Mouse (Mus musculus) spleen, postnatal 4 days (tissue): Measurements from ENCODE around the gene Dgkb.

Experiments
- DNase-seq, 2 experiments: peaks; one replicate each; pipeline ENCODE4 v3.0.0; 2022; ENCODE audit warnings: low spot score in 2 of 2

The Dgkb gene

GRCm38 (mm10) chr12:38371597-38371996 is 554.1 kb downstream of the Dgkb start:
- DNase-seq: no peak

DNA sequence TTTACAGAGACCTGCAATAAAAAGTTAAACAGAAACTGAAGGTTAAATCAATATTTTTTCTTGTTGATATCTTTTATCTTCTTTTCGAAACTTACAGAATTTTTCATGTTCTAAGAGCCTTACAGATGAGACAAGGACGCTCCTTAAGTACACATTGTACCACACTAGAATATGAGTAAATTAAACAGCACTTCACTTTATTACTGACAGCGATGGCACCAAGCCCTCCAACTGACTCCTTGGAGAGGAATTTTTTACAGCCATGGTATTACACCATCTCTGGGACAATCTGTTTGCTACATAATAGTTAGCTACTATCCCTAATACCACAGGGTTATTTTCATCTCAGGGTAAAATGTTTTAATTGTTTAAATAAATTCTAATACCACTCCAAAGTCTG is 556.6 kb downstream of the Dgkb start:
- DNase-seq: no peak

- DNase-seq: no peak
These were observed 568.4 kb downstream of the Dgkb start for GRCm38 (mm10) chr12:38385942-38386341.

GRCm38 (mm10) chr12:38386991-38387390 is 569.5 kb downstream of the Dgkb start:
- no peak for DNase-seq

DNA sequence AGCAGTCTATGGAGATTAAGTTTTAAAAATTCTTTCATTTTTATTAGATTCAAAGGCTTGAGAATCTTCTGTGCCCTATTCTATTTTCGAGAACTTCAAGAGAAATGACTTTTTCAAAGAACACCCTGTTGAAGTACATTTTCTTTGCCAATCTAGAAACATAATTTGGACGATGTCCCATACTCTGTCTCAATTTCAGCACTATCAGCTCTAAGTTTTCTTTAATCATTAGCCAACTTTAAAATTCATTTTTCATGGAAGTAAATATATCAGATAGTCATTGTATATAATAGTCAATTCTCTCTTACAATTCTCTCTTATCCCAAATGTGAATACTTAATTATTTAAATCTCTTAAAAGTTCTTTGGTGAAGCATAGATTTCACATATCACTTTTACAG is 570.1 kb downstream of the Dgkb start:
- DNase-seq: no peak

GRCm38 (mm10) chr12:38388243-38388642 is 570.7 kb downstream of the Dgkb start:
- DNase-seq: no peak

- DNase-seq: no peak
These were observed 580.3 kb downstream of the Dgkb start for GRCm38 (mm10) chr12:38397754-38398312.

DNA sequence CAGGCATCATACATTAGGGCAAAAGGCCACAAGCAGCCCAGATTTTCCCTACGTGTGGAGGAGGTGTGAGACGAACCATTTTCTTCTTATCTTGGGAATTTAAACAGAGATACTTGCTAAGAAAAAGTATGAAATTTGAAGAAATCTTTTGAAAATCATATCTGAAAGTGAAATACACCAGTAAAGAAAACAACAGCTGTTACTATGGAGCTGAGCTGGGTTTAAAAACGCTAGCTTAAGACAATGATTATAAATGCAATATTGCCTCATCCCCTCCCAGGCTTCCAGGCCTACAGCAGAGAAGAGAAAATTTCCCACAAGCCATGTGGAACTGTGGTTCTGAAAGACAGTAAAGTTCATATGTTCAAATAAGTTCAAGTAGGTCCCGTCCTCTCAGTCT is 582.6 kb downstream of the Dgkb start:
- DNase-seq: no peak

DNA sequence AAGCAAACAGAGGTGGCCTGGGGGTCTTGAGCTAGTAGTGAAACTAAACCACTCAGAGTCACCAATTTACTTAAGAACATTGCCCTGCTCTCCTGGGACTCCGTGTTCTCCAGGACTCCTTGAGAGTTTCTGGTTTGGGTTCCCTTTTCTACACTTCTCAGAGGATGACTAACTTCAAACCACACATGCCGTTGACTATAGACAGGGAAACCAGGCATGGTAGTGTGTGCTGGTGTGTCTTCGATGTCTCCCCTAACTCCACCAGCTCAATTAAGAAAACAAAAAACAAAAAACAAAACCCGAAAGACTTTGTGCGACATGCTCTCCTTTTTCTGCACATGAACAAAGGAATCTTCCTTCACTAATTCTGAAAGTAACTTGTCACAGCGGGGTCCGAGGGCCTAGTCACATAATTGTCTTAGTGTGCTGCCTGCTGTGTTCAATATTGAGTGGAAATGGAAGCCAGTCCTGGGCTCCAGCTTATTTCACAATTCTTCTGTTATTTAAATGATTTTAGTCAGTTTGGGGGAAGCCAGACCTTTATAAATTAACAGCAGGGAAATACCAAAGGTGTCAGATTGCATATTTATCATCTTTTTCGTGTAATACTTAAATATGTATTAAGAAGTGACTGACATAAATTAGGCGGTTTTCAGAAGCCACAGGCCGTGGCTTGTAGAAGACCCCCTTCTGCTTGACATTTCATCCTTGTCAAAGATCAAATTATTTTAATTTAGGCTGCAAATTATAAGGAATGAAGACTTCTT is 618.0 kb downstream of the Dgkb start:
- DNase-seq: no peak

GRCm38 (mm10) chr12:38436131-38436436 is 618.6 kb downstream of the Dgkb start:
- DNase-seq: no peak

DNA sequence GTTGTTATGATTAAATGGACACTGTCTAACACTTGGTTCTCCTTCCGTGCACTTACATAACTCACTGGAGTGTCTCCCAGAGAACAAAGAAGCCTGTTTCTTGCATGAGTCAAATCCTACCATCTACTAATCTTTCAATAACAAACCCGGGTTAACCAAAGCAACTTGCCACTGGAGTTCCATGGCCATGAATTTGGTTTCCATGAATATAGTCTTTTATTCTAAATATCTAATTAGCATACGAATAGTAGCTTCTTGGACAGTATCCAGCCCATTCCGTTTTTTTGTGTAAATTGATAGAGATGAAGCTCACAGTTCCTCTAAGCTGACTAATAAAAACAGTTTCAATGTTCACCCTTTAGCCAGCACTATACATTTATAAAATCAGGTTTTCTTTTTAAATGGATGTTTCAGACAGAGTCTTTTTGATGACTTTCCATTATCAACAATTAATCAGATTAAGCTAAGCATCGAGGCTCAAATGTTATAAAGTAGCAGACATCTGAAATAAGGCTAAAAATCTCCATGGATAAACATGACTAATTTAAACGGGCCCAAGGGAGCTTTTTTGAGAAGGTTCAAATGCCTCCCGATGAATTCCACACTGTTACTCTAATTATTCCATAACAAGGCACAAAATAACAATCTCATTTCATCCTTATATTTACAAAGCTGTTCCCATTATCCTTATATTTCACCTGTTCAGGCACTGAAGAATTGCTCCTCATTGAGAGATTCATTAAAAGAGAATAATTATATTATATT is 633.0 kb downstream of the Dgkb start:
- no peak for DNase-seq

- no peak for DNase-seq
These were observed 634.2 kb downstream of the Dgkb start for GRCm38 (mm10) chr12:38451677-38452076.

DNA sequence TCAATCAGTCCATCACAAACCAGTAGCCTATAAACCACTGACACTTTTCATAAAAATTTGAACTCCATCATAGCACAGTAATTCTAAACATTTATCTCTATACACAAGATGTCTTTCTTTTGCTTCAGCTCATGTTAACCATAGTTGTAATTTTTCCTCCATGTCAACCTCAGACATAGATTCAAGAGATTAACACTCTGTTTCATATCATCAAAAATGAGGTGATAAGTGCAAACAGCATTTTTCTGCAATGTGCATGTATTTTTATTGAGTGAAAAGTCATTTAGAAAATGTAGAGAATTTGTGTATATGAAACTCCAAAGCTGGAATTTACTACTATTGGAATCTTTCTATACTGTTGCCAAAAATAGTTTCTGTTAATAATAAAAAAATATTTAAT is 650.7 kb downstream of the Dgkb start:
- no peak for DNase-seq

GRCm38 (mm10) chr12:38468605-38469004 is 651.1 kb downstream of the Dgkb start:
- DNase-seq: no peak

DNA sequence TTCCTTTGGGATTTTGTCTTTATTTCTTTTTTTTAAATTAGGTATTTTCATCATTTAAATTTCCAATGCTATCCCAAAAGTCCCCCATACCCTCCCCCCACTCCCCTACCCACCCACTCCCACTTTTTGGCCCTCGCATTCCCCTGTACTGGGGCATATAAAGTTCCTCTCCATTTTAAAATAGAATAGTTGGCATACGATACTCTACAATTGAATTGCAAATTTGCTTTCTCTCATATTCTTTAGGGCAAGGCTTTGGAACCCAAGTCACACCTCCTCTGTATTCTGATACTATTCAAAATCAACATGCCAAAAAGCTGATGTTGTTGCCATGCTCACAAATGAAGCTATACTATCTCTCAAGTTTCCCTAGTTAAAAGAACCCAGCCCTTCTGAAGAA is 679.7 kb downstream of the Dgkb start:
- DNase-seq: no peak

- DNase-seq: no peak
These were observed 683.4 kb downstream of the Dgkb start for GRCm38 (mm10) chr12:38500931-38501330.

DNA sequence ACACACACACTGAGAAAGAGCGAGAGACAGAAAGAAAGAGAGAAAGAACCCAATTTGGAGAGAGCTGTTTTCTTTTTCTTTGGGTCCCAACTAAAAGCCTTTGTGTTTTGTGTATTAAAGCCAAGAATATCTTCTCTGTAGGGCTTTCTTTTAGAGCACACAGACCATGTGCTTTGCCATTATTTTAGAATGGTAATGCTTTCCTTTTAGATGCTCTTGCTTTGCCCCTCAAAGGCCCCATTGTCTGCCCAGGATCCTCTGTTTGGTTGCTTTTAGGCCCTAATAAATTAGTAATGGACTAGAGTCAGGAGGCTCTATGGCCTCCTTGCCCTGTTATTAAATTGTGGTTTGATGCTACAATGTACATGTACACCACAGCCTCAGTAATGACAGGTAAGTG is 690.7 kb downstream of the Dgkb start:
- DNase-seq: no peak

DNA sequence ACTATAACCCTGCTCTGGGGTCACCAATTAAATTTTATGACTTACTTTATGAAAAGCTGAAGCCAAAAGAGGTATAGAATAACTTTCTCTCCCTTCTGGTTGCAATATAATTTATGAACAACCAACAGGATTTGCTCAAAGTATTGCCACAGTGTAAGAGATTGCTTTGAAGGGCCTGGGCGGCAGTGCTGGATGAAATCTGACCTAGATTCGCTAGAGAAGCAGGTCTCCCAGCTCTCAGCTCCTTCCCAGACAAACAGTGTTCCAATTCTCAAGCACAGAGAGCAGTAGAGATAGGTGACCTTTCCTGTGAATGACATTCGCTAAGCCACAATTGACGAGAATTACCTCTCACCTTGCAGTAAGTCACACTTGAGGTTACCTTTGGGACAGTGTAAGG is 727.9 kb downstream of the Dgkb start:
- DNase-seq: no peak

- DNase-seq: no peak
These were observed 759.6 kb downstream of the Dgkb start for GRCm38 (mm10) chr12:38577141-38577540.

GRCm38 (mm10) chr12:38579191-38579817 is 761.8 kb downstream of the Dgkb start:
- DNase-seq: no peak

DNA sequence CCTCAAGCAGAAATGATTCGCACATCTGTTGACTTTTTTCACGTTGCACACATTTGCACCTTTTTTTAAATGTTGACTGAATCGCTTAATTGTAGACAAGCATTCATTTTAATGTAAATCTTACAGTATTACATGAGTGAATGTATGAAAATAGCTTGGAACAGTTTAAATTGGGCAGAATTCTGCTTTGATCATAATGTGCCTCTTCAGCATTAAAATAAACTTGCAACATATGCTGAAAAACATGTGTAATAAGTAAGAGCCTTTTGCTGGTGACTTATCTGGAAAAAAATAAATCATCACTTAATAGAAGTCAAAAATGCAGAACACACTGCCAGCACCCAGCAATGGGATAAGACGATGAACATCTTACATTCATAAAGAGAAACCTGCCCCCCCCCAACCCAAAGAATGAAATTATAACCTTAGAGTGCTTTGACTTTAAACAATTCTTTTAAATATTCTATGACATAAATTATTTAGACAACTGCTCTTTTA is 768.9 kb downstream of the Dgkb start:
- DNase-seq: no peak

DNA sequence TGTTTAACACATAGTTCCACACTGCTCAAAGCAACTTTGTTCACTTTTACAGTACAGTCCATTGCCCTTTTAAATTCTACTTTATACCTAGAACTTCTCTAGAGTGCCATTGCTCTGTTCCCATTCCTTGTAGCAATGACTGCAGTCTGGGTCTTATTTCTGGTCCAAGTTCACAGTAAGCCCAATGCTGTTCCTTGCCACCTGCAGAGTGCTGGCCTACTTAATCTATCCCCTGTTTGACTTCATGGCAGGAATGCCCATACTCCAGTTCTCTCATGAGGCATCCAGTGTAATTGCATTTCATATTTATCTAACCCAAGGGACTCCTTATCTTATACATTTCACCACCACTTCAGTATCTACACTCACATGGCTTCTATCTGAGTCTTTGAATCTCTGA is 772.4 kb downstream of the Dgkb start:
- no peak for DNase-seq

DNA sequence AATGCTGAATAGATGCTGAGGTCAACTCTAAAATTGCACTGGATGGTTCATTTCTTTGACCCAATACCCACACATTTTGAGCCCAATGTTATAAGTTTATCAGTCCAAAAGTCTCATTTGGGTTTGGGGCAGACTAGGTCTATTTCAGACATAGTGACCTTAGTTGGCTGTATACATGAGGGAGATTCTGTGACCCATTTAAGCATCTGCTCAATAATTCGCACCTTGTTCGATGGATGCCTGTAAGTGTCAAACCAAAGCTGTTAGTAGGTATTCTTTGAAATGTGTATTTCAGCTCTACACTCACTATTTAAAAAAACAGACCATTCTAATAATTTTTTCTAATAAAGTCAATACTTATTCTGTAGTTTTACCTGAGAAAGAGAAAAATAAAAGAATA is 776.1 kb downstream of the Dgkb start:
- DNase-seq: no peak
